Mouse (Mus musculus) hindbrain, embryonic 16.5 days (tissue): ENCODE measurements around the gene Rab31. TPM values are rescaled to one million over a fixed set of nuclear protein-coding genes. Genes with fewer than 3 reads are reported as not detected.

Experiments used
- ATAC-seq: fragments of 200-750 bp; cut with Nextera tagmentation; 2 replicates; pipeline ENCODE4 v1.8.0; 2017; ENCODE audit warnings: moderate TSS enrichment, moderate library complexity
- H3K27ac ChIP-seq: fragments of 300-500 bp; sonication (generic); 2 replicates; pipeline ENCODE4 v1.5.1; 2014; ENCODE audit warnings: low read depth, mild to moderate bottlenecking, control low read depth, low read length, moderate library complexity
- H3K27me3 ChIP-seq: fragments of 300-500 bp; sonication (generic); replicated peaks from 2 replicates; pipeline ENCODE4 v1.6.1; 2014; ENCODE audit warnings: low read length; ENCODE audit not compliant: control insufficient read depth, insufficient read depth
- H3K36me3 ChIP-seq: fragments of 300-500 bp; sonication (generic); 2 replicates; pipeline ENCODE4 v1.6.1; 2014; ENCODE audit warnings: mild to moderate bottlenecking, low read length, moderate library complexity, mixed read lengths; ENCODE audit not compliant: control insufficient read depth, insufficient read depth
- H3K4me1 ChIP-seq: fragments of 300-500 bp; sonication (generic); 2 replicates; pipeline ENCODE4 v1.6.1; 2014; ENCODE audit warnings: low read depth, low read length; ENCODE audit not compliant: control insufficient read depth, insufficient read depth
- H3K4me2 ChIP-seq: fragments of 300-500 bp; sonication (generic); 2 replicates; pipeline ENCODE4 v1.6.1; 2014; ENCODE audit warnings: mild to moderate bottlenecking, low read length, control low read depth, moderate library complexity
- H3K4me3 ChIP-seq: fragments of 300-500 bp; sonication (generic); 2 replicates; pipeline ENCODE4 v1.5.1; 2014; ENCODE audit warnings: mild to moderate bottlenecking, low read length, control low read depth, moderate library complexity
- H3K9ac ChIP-seq: fragments of 300-500 bp; sonication (generic); 2 replicates; pipeline ENCODE4 v1.6.1; 2014; ENCODE audit warnings: low read depth, mild to moderate bottlenecking, control low read depth, low read length, moderate library complexity
- H3K9me3 ChIP-seq: fragments of 300-500 bp; sonication (generic); 2 replicates; pipeline ENCODE4 v1.6.1; 2014; ENCODE audit warnings: mild to moderate bottlenecking, low read length, moderate library complexity; ENCODE audit not compliant: control insufficient read depth
- WGBS: fragments of 180-500 bp; shearing (Covaris S2); extraction: QIAGEN DNeasy Blood & Tissue Kit; methylation state at CpG from one replicate; pipeline ENCODE4 v1.1.7; 2014; 5-methylcytosine and 5-hydroxymethylcytosine counted together
- polyA plus RNA-seq: library from polyadenylated mRNA; unstranded; fragments of >200 nt; fragmentation: Nextera tagmentation; extraction: Ambion mirVana; gene quantifications from 2 replicates; pipeline ENCODE4 v1.2.1, GENCODE M21; 2015

Gene Rab31
- polyA plus RNA-seq, 1 experiment from 2014 or later = 70.0 TPM

- Histone ChIP-seq H3K9ac (no peak overlapping the region), H3K36me3 (no peaks in the 10 kb centered on the region), H3K4me1 (no peaks in the 10 kb centered on the region), H3K9me3 (no peaks in the 10 kb centered on the region), H3K27ac (no peak overlapping the region), H3K4me2 (no peak overlapping the region), H3K27me3 (no peaks in the 10 kb centered on the region), H3K4me3 (no peak overlapping the region)
- WGBS = 73% methylated on average over 2 of the region's 2 CpGs
- ATAC-seq = no peak
These were observed 154.1 kb downstream of the Rab31 start for GRCm38 (mm10) chr17:65618431-65618830.

GRCm38 (mm10) chr17:65615678-65616077 lies 156.9 kb downstream of the Rab31 start:
- Histone ChIP-seq H3K9ac (no peak overlapping the region), H3K27ac (no peak overlapping the region), H3K36me3 (no peaks in the 10 kb centered on the region), H3K4me3 (no peak overlapping the region), H3K27me3 (no peaks in the 10 kb centered on the region), H3K4me1 (peaks cover 9% of the 10 kb centered on the region), H3K4me2 (no peak overlapping the region), H3K9me3 (no peaks in the 10 kb centered on the region)
- ATAC-seq = no peak
- WGBS = 36% methylated on average over 3 of the region's 3 CpGs

GRCm38 (mm10) chr17:65614431-65614830 lies 158.1 kb downstream of the Rab31 start:
- no peaks in the 10 kb centered on the region for H3K9me3 ChIP-seq
- peak overlapping the region; percentile 90 for H3K4me3 ChIP-seq
- under 1% methylated on average over 9 of the region's 9 CpGs for WGBS
- peaks cover 17% of the 10 kb centered on the region for H3K4me1 ChIP-seq
- ATAC-seq = no peak
- H3K27ac ChIP-seq = peak overlapping the region; percentile 99
- no peaks in the 10 kb centered on the region for H3K36me3 ChIP-seq
- H3K9ac ChIP-seq = peak overlapping the region; percentile 100
- H3K4me2 ChIP-seq = peak overlapping the region; percentile 78
- H3K27me3 ChIP-seq = no peaks in the 10 kb centered on the region

- peak within 1 kb of the TSS; percentile 90 for H3K4me3 ChIP-seq
- H3K4me1 ChIP-seq = peaks cover 24% of the 10 kb centered on the region
- H3K9me3 ChIP-seq = no peaks in the 10 kb centered on the region
- H3K4me2 ChIP-seq = peak within 1 kb of the TSS; percentile 78
- peak within 1 kb of the TSS; percentile 99 for H3K27ac ChIP-seq
- H3K36me3 ChIP-seq = no peaks in the 10 kb centered on the region
- peak; percentile 94 for ATAC-seq
- under 1% methylated on average over 69 of the region's 85 CpGs for WGBS
- H3K27me3 ChIP-seq = no peaks in the 10 kb centered on the region
- peak within 1 kb of the TSS; percentile 100 for H3K9ac ChIP-seq
These were observed 158.8 kb downstream of the Rab31 start, which contains the start of gene Vapa for GRCm38 (mm10) chr17:65613463-65614412. Vapa (minus strand) TSS chr17:65613555.

- H3K9ac ChIP-seq = peak overlapping the region; percentile 100
- H3K4me2 ChIP-seq = peak overlapping the region; percentile 78; the same call in 1 of the 2 replicates
- no peaks in the 10 kb centered on the region for H3K9me3 ChIP-seq
- H3K36me3 ChIP-seq = no peaks in the 10 kb centered on the region
- H3K27me3 ChIP-seq = no peaks in the 10 kb centered on the region
- H3K4me3 ChIP-seq = peak overlapping the region; percentile 90
- H3K4me1 ChIP-seq = peaks cover 28% of the 10 kb centered on the region
- H3K27ac ChIP-seq = peak overlapping the region; percentile 99
- WGBS = 0% methylated on average over 26 of the region's 42 CpGs
- ATAC-seq = peak; percentile 64
These were observed 159.4 kb downstream of the Rab31 start for GRCm38 (mm10) chr17:65613142-65613462.

GRCm38 (mm10) chr17:65612391-65613141 lies 160.0 kb downstream of the Rab31 start:
- under 1% methylated on average over 54 of the region's 91 CpGs for WGBS
- H3K36me3 ChIP-seq = no peaks in the 10 kb centered on the region
- H3K9ac ChIP-seq = peak overlapping the region; percentile 100
- peak overlapping the region; percentile 99 for H3K27ac ChIP-seq
- H3K4me1 ChIP-seq = peaks cover 31% of the 10 kb centered on the region
- H3K27me3 ChIP-seq = no peaks in the 10 kb centered on the region
- peak overlapping the region; percentile 90 for H3K4me3 ChIP-seq
- peak overlapping the region; percentile 78 for H3K4me2 ChIP-seq
- no peaks in the 10 kb centered on the region for H3K9me3 ChIP-seq
- peak; percentile 35 for ATAC-seq

GRCm38 (mm10) chr17:65611721-65612120 lies 160.8 kb downstream of the Rab31 start:
- ATAC-seq = no peak
- no peak overlapping the region for H3K27ac ChIP-seq
- no peaks in the 10 kb centered on the region for H3K9me3 ChIP-seq
- 8% methylated on average over 4 of the region's 4 CpGs for WGBS
- no peaks in the 10 kb centered on the region for H3K36me3 ChIP-seq
- peak overlapping the region; percentile 73 for H3K4me2 ChIP-seq
- H3K4me3 ChIP-seq = peak overlapping the region; percentile 90
- peaks cover 31% of the 10 kb centered on the region for H3K4me1 ChIP-seq
- no peak overlapping the region; the same call in 1 of the 2 replicates for H3K9ac ChIP-seq
- H3K27me3 ChIP-seq = no peaks in the 10 kb centered on the region

GRCm38 (mm10) chr17:65608743-65609142 lies 163.8 kb downstream of the Rab31 start:
- Histone ChIP-seq H3K4me3 (no peak overlapping the region), H3K27ac (no peak overlapping the region), H3K9ac (no peak overlapping the region), H3K36me3 (no peaks in the 10 kb centered on the region), H3K4me1 (peaks cover 31% of the 10 kb centered on the region), H3K9me3 (no peaks in the 10 kb centered on the region), H3K4me2 (no peak overlapping the region), H3K27me3 (no peaks in the 10 kb centered on the region)
- no peak for ATAC-seq
- WGBS = 78% methylated on average over 5 of the region's 5 CpGs

- no peak for ATAC-seq
- Histone ChIP-seq H3K27me3 (no peaks in the 10 kb centered on the region), H3K4me1 (peaks cover 31% of the 10 kb centered on the region)
These were observed 164.3 kb downstream of the Rab31 start for GRCm38 (mm10) chr17:65608312-65608687.

More at GRCm38 (mm10) chr17:65608312-65608687, 164.3 kb downstream of the Rab31 start:
- Histone ChIP-seq H3K9ac (no peak overlapping the region), H3K9me3 (no peaks in the 10 kb centered on the region), H3K4me3 (no peak overlapping the region), H3K4me2 (no peak overlapping the region), H3K36me3 (no peaks in the 10 kb centered on the region), H3K27ac (no peak overlapping the region)
- WGBS = 84% methylated on average over 2 of the region's 2 CpGs
